8 mouse cellular contexts compared by ENCODE assay signal in genomic region chr4:141664799-141665198, GRCm38 (mm10). TPM values are rescaled to one million over a fixed set of nuclear protein-coding genes. Genes with fewer than 3 reads are reported as not detected.
A peak's percentile ranks its signal among the peaks of the same experiment; 100 is the strongest.
DNase-seq lines count a peak whose midpoint lies in the region; ATAC-seq lines count a peak whose summit lies in the region.

TSS of gene Plekhm2 (minus strand) at chr4:141664899.

- H3K27me3 ChIP-seq in heart, embryonic 11.5 days (ENCODE audit: control insufficient read depth, insufficient read depth, low read length) = no peaks in the 10 kb centered on the region

- H3K36me3 ChIP-seq in heart, embryonic 11.5 days (ENCODE audit: control insufficient read depth, insufficient read depth, low read length) = peaks cover 5% of the 10 kb centered on the region

- ATAC-seq in heart, embryonic 11.5 days (replicated peaks; ENCODE audit: insufficient number of reproducible peaks, low FRiP score, low TSS enrichment) = no peak
- no peak for ATAC-seq in monocyte, adult 5-6 weeks (replicated peaks; ENCODE audit: insufficient number of reproducible peaks, low FRiP score, low TSS enrichment, poor library complexity, severe bottlenecking)

- peak within 1 kb of the TSS; percentile 91 for H3K9ac ChIP-seq in heart, embryonic 11.5 days (ENCODE audit: low read depth, low read length)

- H3K4me1 ChIP-seq in brown adipose tissue, adult 24 weeks (ENCODE audit: control insufficient read depth, insufficient read depth, insufficient read length, low read length) = peaks cover 13% of the 10 kb centered on the region
- H3K4me1 ChIP-seq in heart, embryonic 11.5 days (ENCODE audit: control insufficient read depth, insufficient read depth, low read length) = peaks cover 13% of the 10 kb centered on the region

- 58% methylated on average over 8 of the region's 8 CpGs for WGBS in heart, embryonic 11.5 days (ENCODE audit: insufficient replicate concordance)

- H3K4me2 ChIP-seq in heart, embryonic 11.5 days = peak within 1 kb of the TSS; percentile 94

- H3K27ac ChIP-seq in brown adipose tissue, adult 24 weeks (replicated peaks; ENCODE audit: low read depth, low read length) = peak within 1 kb of the TSS; percentile 54
- H3K27ac ChIP-seq in heart, embryonic 11.5 days (ENCODE audit: low read depth, low read length) = peak within 1 kb of the TSS; percentile 77

- no peak for DNase-seq in layer of hippocampus, adult 18-20 months (ENCODE audit: low spot score in 2 of 2)
- no peak for DNase-seq in layer of hippocampus, adult 9-11 months
- DNase-seq in left cerebral cortex, adult 8-10 months (ENCODE audit: low spot score in 2 of 2) = no peak
- no peak for DNase-seq in spleen, postnatal 4 days (ENCODE audit: low spot score in 2 of 2)
- no peak for DNase-seq in kidney, postnatal 14 days

- H3K9me3 ChIP-seq in heart, embryonic 11.5 days (replicated peaks; ENCODE audit: control insufficient read depth, low read length) = no peaks in the 10 kb centered on the region

- peak within 1 kb of the TSS; percentile 72 for H3K4me3 ChIP-seq in brown adipose tissue, adult 24 weeks (ENCODE audit: insufficient read depth, low read depth, low read length)
- H3K4me3 ChIP-seq in heart, embryonic 11.5 days (ENCODE audit: low read depth, low read length) = peak within 1 kb of the TSS; percentile 93

RNA-seq across cellular contexts. Expression of gene Plekhm2, which starts in this region (rescaled TPM):
- total RNA-seq in layer of hippocampus, adult 18-20 months (2021) = 10 to 100 TPM; 81.2 to 81.3 TPM
- polyA plus RNA-seq in brown adipose tissue, adult 24 weeks (2012; ENCODE audit: insufficient read depth, insufficient read length, missing spikeins) = 8.8 and 12.9 TPM in 2 replicates
- polyA plus RNA-seq in heart, embryonic 11.5 days (2014; fragmentation: Nextera tagmentation; extraction: Ambion mirVana) = 3.5 and 3.9 TPM in 2 replicates
- 100 to 1,000 TPM; 103 to 120 (median 107) TPM for total RNA-seq in left cerebral cortex, adult 8-10 months (2022)
- total RNA-seq in monocyte, adult 5-6 weeks (2017) = 14.4 to 16.5 TPM (median 15.7 TPM) in 3 replicates
